Mouse (Mus musculus): ENCODE results near the gene Ulk4.

GRCm38 (mm10) chr9:121023526-121024264 is 253.3 kb downstream of the Ulk4 start:
- TF ChIP-seq CTCF (IDR thresholded peaks at IDR 0.05; ENCODE audit: control insufficient read depth, insufficient read depth, insufficient read length), result no peak
- TF ChIP-seq CEBPB (IDR thresholded peaks at IDR 0.05; ENCODE audit: low read depth), result no peak
- no peak for TF ChIP-seq MYOD1 (IDR thresholded peaks at IDR 0.05; ENCODE audit: control insufficient read depth, insufficient read length, low read depth)
- TF ChIP-seq MAX (IDR thresholded peaks at IDR 0.05), result no peak

All from C2C12 (cell line).